Mouse (Mus musculus) testis, adult 2 months (tissue): ENCODE data around the gene Chpf.

Source experiments
- CTCF ChIP-seq: fragments of 200-500 bp; IDR thresholded peaks from 2 replicates; pipeline ENCODE4 v1.5.1; 2012; ENCODE audit warnings: low read depth, mild to moderate bottlenecking, inconsistent platforms, low read length, moderate library complexity; ENCODE audit not compliant: control insufficient read depth, insufficient read depth, insufficient replicate concordance
- POLR2A ChIP-seq: fragments of 200-500 bp; IDR thresholded peaks from 2 replicates; pipeline ENCODE4 v1.6.1; 2012; ENCODE audit warnings: low read depth, mild to moderate bottlenecking, inconsistent platforms, low read length, moderate library complexity; ENCODE audit not compliant: control insufficient read depth

DNA sequence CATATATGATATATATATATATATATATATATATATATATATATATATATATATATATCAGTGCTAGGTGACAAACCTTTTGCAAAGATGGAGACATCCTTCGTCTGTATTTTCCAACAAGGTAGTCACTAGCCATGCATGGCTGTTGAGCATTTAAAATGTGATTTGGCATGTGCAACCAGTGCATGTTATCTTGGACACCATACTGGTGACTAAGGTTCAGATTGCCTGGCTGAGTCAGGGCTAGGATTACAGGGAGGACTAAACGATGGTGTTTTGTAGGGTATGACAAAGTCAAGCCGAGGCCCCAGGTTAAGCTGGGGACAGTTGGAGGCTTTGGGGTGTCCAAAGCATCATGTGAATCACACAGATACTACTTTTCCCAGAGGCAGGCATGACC, 23.7 kb downstream of the Chpf start:
- no peak for TF ChIP-seq CTCF
- no peak for TF ChIP-seq POLR2A
